Mouse (Mus musculus): ENCODE results near the gene Hist1h2ap. TPM values are rescaled to one million over a fixed set of nuclear protein-coding genes. Genes with fewer than 3 reads are reported as not detected.
"Not testable (repeated sequence)": the region's sequence is repeated elsewhere in the genome, so short reads cannot be mapped to it uniquely, and the experiment has no call there.

Gene Hist1h2ap
- polyA plus RNA-seq (2015; fragmentation: Nextera tagmentation; extraction: Ambion mirVana) = 3,475 and 4,316 TPM in 2 replicates

GRCm38 (mm10) chr13:21833461-21833860 is at the start of gene Hist1h2ap, which contains the start of gene Hist1h2br:
Gene Hist1h2ap, minus strand, starts transcription at chr13:21833507.
Gene Hist1h2br, plus strand, starts transcription at chr13:21833743.
- WGBS (ENCODE audit: insufficient replicate concordance) = no CpG with 5 or more reads among the region's 24 CpGs
- peaks cover 15% of the 10 kb centered on the region for H3K4me1 ChIP-seq (replicated peaks)
- not testable (repeated sequence) for H3K27ac ChIP-seq (replicated peaks); H3K27me3 ChIP-seq; H3K9me3 ChIP-seq (replicated peaks); H3K4me3 ChIP-seq (replicated peaks); H3K4me2 ChIP-seq; H3K36me3 ChIP-seq (replicated peaks); H3K9ac ChIP-seq
- peak; percentile 84 for ATAC-seq (ENCODE audit: insufficient read depth)

- 1% methylated on average over 13 of the region's 13 CpGs for WGBS (ENCODE audit: insufficient replicate concordance)
- Histone ChIP-seq H3K4me1 (replicated peaks) (peaks cover 15% of the 10 kb centered on the region), H3K36me3 (replicated peaks) (no peaks in the 10 kb centered on the region), H3K4me3 (replicated peaks) (peak overlapping the region; percentile 61), H3K9me3 (replicated peaks) (no peaks in the 10 kb centered on the region), H3K27me3 (no peaks in the 10 kb centered on the region), H3K27ac (replicated peaks) (no peak overlapping the region), H3K4me2 (peak overlapping the region; percentile 67), H3K9ac (peak overlapping the region; percentile 12; the same call in 1 of the 2 replicates)
- peak; percentile 67 for ATAC-seq (ENCODE audit: insufficient read depth)
Measured at GRCm38 (mm10) chr13:21882760-21883405, 49.6 kb upstream of the Hist1h2ap start.

GRCm38 (mm10) chr13:21881878-21882669 is 48.8 kb upstream of the Hist1h2ap start:
- WGBS (ENCODE audit: insufficient replicate concordance) = under 1% methylated on average over 27 of the region's 27 CpGs
- peak overlapping the region; percentile 44 for H3K9ac ChIP-seq
- peak overlapping the region; percentile 61 for H3K4me3 ChIP-seq (replicated peaks)
- no peaks in the 10 kb centered on the region for H3K36me3 ChIP-seq (replicated peaks)
- peak overlapping the region; percentile 67 for H3K4me2 ChIP-seq
- peaks cover 15% of the 10 kb centered on the region for H3K4me1 ChIP-seq (replicated peaks)
- ATAC-seq (ENCODE audit: insufficient read depth) = peak; percentile 82
- no peak overlapping the region for H3K27ac ChIP-seq (replicated peaks)
- no peaks in the 10 kb centered on the region for H3K9me3 ChIP-seq (replicated peaks)
- no peaks in the 10 kb centered on the region for H3K27me3 ChIP-seq

GRCm38 (mm10) chr13:21880735-21881134 is 47.4 kb upstream of the Hist1h2ap start:
- H3K27ac ChIP-seq (replicated peaks) = no peak overlapping the region
- H3K4me3 ChIP-seq (replicated peaks) = no peak overlapping the region
- 73% methylated on average over 6 of the region's 6 CpGs for WGBS (ENCODE audit: insufficient replicate concordance)
- no peaks in the 10 kb centered on the region for H3K9me3 ChIP-seq (replicated peaks)
- H3K36me3 ChIP-seq (replicated peaks) = no peaks in the 10 kb centered on the region
- no peak overlapping the region for H3K9ac ChIP-seq
- H3K4me1 ChIP-seq (replicated peaks) = peaks cover 15% of the 10 kb centered on the region
- no peaks in the 10 kb centered on the region for H3K27me3 ChIP-seq
- H3K4me2 ChIP-seq = no peak overlapping the region
- no peak for ATAC-seq (ENCODE audit: insufficient read depth)

- WGBS (ENCODE audit: insufficient replicate concordance) = 55% methylated on average over 3 of the region's 3 CpGs
- H3K4me3 ChIP-seq (replicated peaks); H3K9me3 ChIP-seq (replicated peaks); H3K9ac ChIP-seq; ATAC-seq (ENCODE audit: insufficient read depth); H3K36me3 ChIP-seq (replicated peaks); H3K4me2 ChIP-seq; H3K4me1 ChIP-seq (replicated peaks); H3K27ac ChIP-seq (replicated peaks); H3K27me3 ChIP-seq: not testable (repeated sequence)
Measured at GRCm38 (mm10) chr13:21865503-21865902, 32.2 kb upstream of the Hist1h2ap start.

- no peak overlapping the region for H3K4me3 ChIP-seq (replicated peaks)
- H3K27me3 ChIP-seq = no peaks in the 10 kb centered on the region; the same call in 1 of the 2 replicates
- no peak overlapping the region for H3K4me2 ChIP-seq
- H3K27ac ChIP-seq (replicated peaks) = no peak overlapping the region
- H3K9me3 ChIP-seq (replicated peaks) = no peaks in the 10 kb centered on the region
- no peak overlapping the region for H3K9ac ChIP-seq
- WGBS (ENCODE audit: insufficient replicate concordance) = 31% methylated on average over 5 of the region's 5 CpGs
- H3K36me3 ChIP-seq (replicated peaks) = no peaks in the 10 kb centered on the region
- no peak for ATAC-seq (ENCODE audit: insufficient read depth)
- no peaks in the 10 kb centered on the region for H3K4me1 ChIP-seq (replicated peaks)
Measured at GRCm38 (mm10) chr13:21861608-21862007, 28.3 kb upstream of the Hist1h2ap start.

- no peak overlapping the region; the same call in 1 of the 2 replicates for H3K27ac ChIP-seq (replicated peaks)
- ATAC-seq (ENCODE audit: insufficient read depth) = 0 out of 2 replicates have a peak, but pooled peaks have one; percentile 48
- peak overlapping the region; percentile 62 for H3K4me3 ChIP-seq (replicated peaks)
- H3K27me3 ChIP-seq = no peaks in the 10 kb centered on the region; the same call in 1 of the 2 replicates
- H3K36me3 ChIP-seq (replicated peaks) = no peaks in the 10 kb centered on the region
- H3K4me1 ChIP-seq (replicated peaks) = peaks cover 12% of the 10 kb centered on the region; the same call in 1 of the 2 replicates
- H3K9me3 ChIP-seq (replicated peaks) = no peaks in the 10 kb centered on the region
- H3K4me2 ChIP-seq = peak overlapping the region; percentile 74
- under 1% methylated on average over 15 of the region's 15 CpGs for WGBS (ENCODE audit: insufficient replicate concordance)
- peak overlapping the region; percentile 44; the same call in 1 of the 2 replicates for H3K9ac ChIP-seq
Measured at GRCm38 (mm10) chr13:21855698-21856162, 22.4 kb upstream of the Hist1h2ap start.

GRCm38 (mm10) chr13:21855146-21855545 is 21.8 kb upstream of the Hist1h2ap start:
- peak overlapping the region; percentile 74 for H3K4me2 ChIP-seq
- H3K4me3 ChIP-seq (replicated peaks) = peak overlapping the region; percentile 62
- peaks cover 15% of the 10 kb centered on the region; the same call in 1 of the 2 replicates for H3K4me1 ChIP-seq (replicated peaks)
- no peak overlapping the region for H3K27ac ChIP-seq (replicated peaks)
- WGBS (ENCODE audit: insufficient replicate concordance) = 0% methylated on average over 11 of the region's 11 CpGs
- no peaks in the 10 kb centered on the region; the same call in 1 of the 2 replicates for H3K27me3 ChIP-seq
- H3K36me3 ChIP-seq (replicated peaks) = no peaks in the 10 kb centered on the region
- ATAC-seq (ENCODE audit: insufficient read depth) = peak; percentile 85
- H3K9ac ChIP-seq = peak overlapping the region; percentile 44; the same call in 1 of the 2 replicates
- H3K9me3 ChIP-seq (replicated peaks) = no peaks in the 10 kb centered on the region

- Histone ChIP-seq H3K9ac (no peak overlapping the region), H3K27ac (replicated peaks) (no peak overlapping the region), H3K4me2 (no peak overlapping the region), H3K36me3 (replicated peaks) (no peaks in the 10 kb centered on the region), H3K27me3 (no peaks in the 10 kb centered on the region), H3K4me1 (replicated peaks) (peaks cover 15% of the 10 kb centered on the region; the same call in 1 of the 2 replicates), H3K4me3 (replicated peaks) (no peak overlapping the region), H3K9me3 (replicated peaks) (no peaks in the 10 kb centered on the region)
- WGBS (ENCODE audit: insufficient replicate concordance) = 23% methylated on average over 3 of the region's 3 CpGs
- no peak for ATAC-seq (ENCODE audit: insufficient read depth)
Measured at GRCm38 (mm10) chr13:21852215-21852945, 19.1 kb upstream of the Hist1h2ap start.

- not testable (repeated sequence) for H3K27me3 ChIP-seq; H3K4me2 ChIP-seq; H3K9me3 ChIP-seq (replicated peaks); H3K36me3 ChIP-seq (replicated peaks); H3K4me3 ChIP-seq (replicated peaks); ATAC-seq (ENCODE audit: insufficient read depth); H3K9ac ChIP-seq; H3K27ac ChIP-seq (replicated peaks)
- WGBS (ENCODE audit: insufficient replicate concordance) = 57% methylated on average over 1 of the region's 1 CpGs
- peaks cover 11% of the 10 kb centered on the region; the same call in 1 of the 2 replicates for H3K4me1 ChIP-seq (replicated peaks)
Measured at GRCm38 (mm10) chr13:21850696-21851095, 17.4 kb upstream of the Hist1h2ap start.

Data from liver, embryonic 15.5 days (tissue).